Mouse (Mus musculus) erythroblast, embryonic 14.5 days (primary cell): ENCODE data around the gene Fbxo8. TPM values are rescaled to one million over a fixed set of nuclear protein-coding genes. Genes with fewer than 3 reads are reported as not detected.

Source experiments
- H3K27me3 ChIP-seq: 2 replicates; pipeline ENCODE4 v1.6.1; 2012; ENCODE audit warnings: inconsistent platforms; ENCODE audit not compliant: control insufficient read depth
- H3K36me3 ChIP-seq: 2 replicates; pipeline ENCODE4 v1.6.1; 2012; ENCODE audit warnings: mild to moderate bottlenecking, inconsistent platforms; ENCODE audit not compliant: control insufficient read depth
- H3K4me1 ChIP-seq: 2 replicates; pipeline ENCODE4 v1.6.1; 2012; ENCODE audit warnings: inconsistent platforms; ENCODE audit not compliant: control insufficient read depth
- H3K4me3 ChIP-seq: replicated peaks from 2 replicates; pipeline ENCODE3; 2012; ENCODE audit warnings: moderate library complexity, mild to moderate bottlenecking, inconsistent platforms
- H3K9me3 ChIP-seq: 2 replicates; pipeline ENCODE4 v1.6.1; 2012; ENCODE audit warnings: low read length, inconsistent platforms, mixed read lengths; ENCODE audit not compliant: control insufficient read depth
- GATA1 ChIP-seq: IDR thresholded peaks from 2 replicates; pipeline ENCODE4 v1.6.1; 2012; ENCODE audit warnings: low read length, inconsistent platforms, mixed read lengths
- TAL1 ChIP-seq: IDR thresholded peaks from 3 replicates; pipeline ENCODE4 v1.6.1; 2012; ENCODE audit warnings: low read length, inconsistent platforms, mixed read lengths
- polyA plus RNA-seq: library from polyadenylated mRNA; stranded (reverse); fragments of >175 nt; gene quantifications from 2 replicates; pipeline ENCODE4 v1.2.3, GENCODE M21; 2012

The Fbxo8 gene
- polyA plus RNA-seq, 1 experiment: 0.96 TPM

GRCm38 (mm10) chr8:56619571-56619970, 68.7 kb downstream of the Fbxo8 start:
- Histone ChIP-seq H3K9me3 (no peaks in the 10 kb centered on the region), H3K27me3 (peaks cover 56% of the 10 kb centered on the region), H3K4me3 (no peak overlapping the region), H3K4me1 (peaks cover 5% of the 10 kb centered on the region), H3K36me3 (no peaks in the 10 kb centered on the region)
- TF ChIP-seq TAL1 (no peak), GATA1 (no peak)

- no peaks in the 10 kb centered on the region for H3K36me3 ChIP-seq
- H3K4me1 ChIP-seq: peaks cover 5% of the 10 kb centered on the region
- no peak for TF ChIP-seq GATA1
- no peaks in the 10 kb centered on the region for H3K9me3 ChIP-seq
- H3K4me3 ChIP-seq: no peak overlapping the region
- H3K27me3 ChIP-seq: peaks cover 58% of the 10 kb centered on the region
Measured at GRCm38 (mm10) chr8:56620691-56621090, 69.8 kb downstream of the Fbxo8 start.

GRCm38 (mm10) chr8:56621093-56621492, 70.2 kb downstream of the Fbxo8 start:
- no peaks in the 10 kb centered on the region for H3K36me3 ChIP-seq
- H3K4me1 ChIP-seq: peaks cover 5% of the 10 kb centered on the region
- no peaks in the 10 kb centered on the region for H3K9me3 ChIP-seq
- no peak overlapping the region for H3K4me3 ChIP-seq
- TF ChIP-seq TAL1: no peak
- TF ChIP-seq GATA1: no peak
- peaks cover 58% of the 10 kb centered on the region for H3K27me3 ChIP-seq

GRCm38 (mm10) chr8:56622470-56623024, 71.7 kb downstream of the Fbxo8 start:
- H3K27me3 ChIP-seq: peaks cover 58% of the 10 kb centered on the region
- no peaks in the 10 kb centered on the region for H3K36me3 ChIP-seq
- H3K4me3 ChIP-seq: no peak overlapping the region
- no peaks in the 10 kb centered on the region for H3K9me3 ChIP-seq
- peaks cover 5% of the 10 kb centered on the region for H3K4me1 ChIP-seq
- TF ChIP-seq GATA1 (no peak), TAL1 (no peak)

GRCm38 (mm10) chr8:56623346-56623745, 72.5 kb downstream of the Fbxo8 start:
- Histone ChIP-seq H3K4me1 (peaks cover 5% of the 10 kb centered on the region), H3K9me3 (no peaks in the 10 kb centered on the region), H3K27me3 (peaks cover 58% of the 10 kb centered on the region)

GRCm38 (mm10) chr8:56629160-56629559, 78.3 kb downstream of the Fbxo8 start:
- no peaks in the 10 kb centered on the region for H3K36me3 ChIP-seq
- peaks cover 6% of the 10 kb centered on the region for H3K27me3 ChIP-seq
- no peaks in the 10 kb centered on the region for H3K4me1 ChIP-seq
- TF ChIP-seq TAL1 (no peak), GATA1 (no peak)
- H3K4me3 ChIP-seq: no peak overlapping the region
- H3K9me3 ChIP-seq: no peaks in the 10 kb centered on the region

More at GRCm38 (mm10) chr8:56623346-56623745, 72.5 kb downstream of the Fbxo8 start:
- H3K36me3 ChIP-seq: no peaks in the 10 kb centered on the region
- H3K4me3 ChIP-seq: no peak overlapping the region
- TF ChIP-seq TAL1 (no peak), GATA1 (no peak)

- Histone ChIP-seq H3K36me3 (no peaks in the 10 kb centered on the region), H3K9me3 (no peaks in the 10 kb centered on the region), H3K27me3 (no peaks in the 10 kb centered on the region), H3K4me1 (no peaks in the 10 kb centered on the region), H3K4me3 (no peak overlapping the region)
- TF ChIP-seq GATA1 (no peak), TAL1 (no peak)
Measured at GRCm38 (mm10) chr8:56639277-56639676, 88.4 kb downstream of the Fbxo8 start.

Other genes starting within 250 kb of the Fbxo8 start
- gene Cep44, start within 50 bp of the Fbxo8 start, polyA plus RNA-seq: 0.37 and 1.1 TPM in 2 replicates